Mouse (Mus musculus) neural tube, embryonic 13.5 days (tissue): Measurements from ENCODE around the gene Wdr95. TPM values are rescaled to one million over a fixed set of nuclear protein-coding genes. Genes with fewer than 3 reads are reported as not detected.

Experiments
- ATAC-seq: fragments of 200-750 bp; cut with Nextera tagmentation; 2 replicates; pipeline ENCODE4 v1.8.0; 2017; ENCODE audit warnings: low read depth, mild to moderate bottlenecking, moderate TSS enrichment, moderate library complexity
- H3K27ac ChIP-seq: fragments of 300-500 bp; sonication (generic); replicated peaks from 2 replicates; pipeline ENCODE4 v1.5.1; 2015; ENCODE audit warnings: moderate library complexity, mild to moderate bottlenecking, inconsistent platforms
- H3K27me3 ChIP-seq: fragments of 300-500 bp; sonication (generic); 2 replicates; pipeline ENCODE4 v1.6.1; 2015; ENCODE audit warnings: mild to moderate bottlenecking, inconsistent platforms
- H3K36me3 ChIP-seq: fragments of 300-500 bp; sonication (generic); 2 replicates; pipeline ENCODE4 v1.6.1; 2015; ENCODE audit warnings: mild to moderate bottlenecking, inconsistent platforms
- H3K4me1 ChIP-seq: fragments of 300-500 bp; sonication (generic); replicated peaks from 2 replicates; pipeline ENCODE4 v1.6.1; 2015; ENCODE audit warnings: inconsistent platforms
- H3K4me2 ChIP-seq: fragments of 300-500 bp; sonication (generic); 2 replicates; pipeline ENCODE4 v1.6.1; 2015; ENCODE audit warnings: inconsistent platforms, mild to moderate bottlenecking, moderate library complexity
- H3K4me3 ChIP-seq: fragments of 300-500 bp; sonication (generic); 2 replicates; pipeline ENCODE4 v1.5.1; 2015; ENCODE audit warnings: mild to moderate bottlenecking, inconsistent platforms
- H3K9ac ChIP-seq: fragments of 300-500 bp; sonication (generic); 2 replicates; pipeline ENCODE4 v1.6.1; 2015; ENCODE audit warnings: moderate library complexity, mild to moderate bottlenecking, inconsistent platforms
- H3K9me3 ChIP-seq: fragments of 300-500 bp; sonication (generic); 2 replicates; pipeline ENCODE4 v1.6.1; 2016; ENCODE audit warnings: inconsistent platforms
- WGBS: fragments of 180-500 bp; shearing (Covaris S2); methylation state at CpG from one replicate; pipeline ENCODE4 v1.1.7; 2015; 5-methylcytosine and 5-hydroxymethylcytosine counted together
- polyA plus RNA-seq: library from polyadenylated mRNA; unstranded; fragments of >200 nt; fragmentation: Nextera tagmentation; extraction: Ambion mirVana; gene quantifications from 2 replicates; pipeline ENCODE4 v1.2.1, GENCODE M21; 2015

The Wdr95 gene
- polyA plus RNA-seq, 1 experiment from 2014 or later = 0.60 TPM

DNA sequence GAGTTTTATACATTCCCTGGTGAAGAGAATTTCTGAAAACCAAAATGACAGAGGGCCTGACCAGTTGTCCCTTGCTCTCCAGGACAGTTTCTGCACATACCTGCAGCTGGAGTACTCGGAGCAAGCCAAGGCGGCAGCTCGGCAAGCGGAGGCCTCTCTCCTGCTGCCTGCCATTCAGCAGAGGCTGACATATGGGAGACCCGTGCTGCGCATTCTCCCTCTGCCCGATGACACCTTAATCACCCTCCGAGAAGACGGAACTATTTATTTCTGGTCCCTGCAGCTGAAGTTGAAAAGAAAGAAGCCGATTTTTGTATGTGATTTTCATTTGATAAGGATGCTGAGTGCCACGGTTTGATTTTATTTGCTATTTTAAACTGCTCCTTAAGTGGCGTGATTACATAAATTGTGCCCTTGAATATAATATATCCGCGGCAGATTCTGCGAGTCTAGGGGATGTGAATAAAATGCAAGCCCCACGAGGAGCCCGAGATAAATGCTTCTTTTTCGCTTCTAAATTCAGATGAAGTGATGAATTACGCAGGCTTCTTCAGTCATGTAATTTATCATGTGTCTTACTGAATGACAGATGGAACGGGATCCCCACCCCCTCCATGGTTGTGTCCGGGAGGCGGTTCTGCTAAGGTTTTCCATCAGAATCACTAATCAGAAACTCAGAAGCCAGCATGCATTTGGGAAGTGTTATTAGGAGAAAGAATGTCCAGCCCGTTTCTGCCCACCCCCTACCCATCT, 24.9 kb upstream of the Wdr95 start:
- no peaks in the 10 kb centered on the region for H3K27me3 ChIP-seq
- H3K4me2 ChIP-seq = peak overlapping the region; percentile 22; the same call in 1 of the 2 replicates
- H3K9me3 ChIP-seq = no peaks in the 10 kb centered on the region
- no peak overlapping the region for H3K4me3 ChIP-seq
- peaks cover 23% of the 10 kb centered on the region for H3K4me1 ChIP-seq
- ATAC-seq = no peak
- 43% methylated on average over 23 of the region's 23 CpGs for WGBS
- H3K27ac ChIP-seq = peak overlapping the region; percentile 30
- no peaks in the 10 kb centered on the region for H3K36me3 ChIP-seq
- no peak overlapping the region; the same call in 1 of the 2 replicates for H3K9ac ChIP-seq

DNA sequence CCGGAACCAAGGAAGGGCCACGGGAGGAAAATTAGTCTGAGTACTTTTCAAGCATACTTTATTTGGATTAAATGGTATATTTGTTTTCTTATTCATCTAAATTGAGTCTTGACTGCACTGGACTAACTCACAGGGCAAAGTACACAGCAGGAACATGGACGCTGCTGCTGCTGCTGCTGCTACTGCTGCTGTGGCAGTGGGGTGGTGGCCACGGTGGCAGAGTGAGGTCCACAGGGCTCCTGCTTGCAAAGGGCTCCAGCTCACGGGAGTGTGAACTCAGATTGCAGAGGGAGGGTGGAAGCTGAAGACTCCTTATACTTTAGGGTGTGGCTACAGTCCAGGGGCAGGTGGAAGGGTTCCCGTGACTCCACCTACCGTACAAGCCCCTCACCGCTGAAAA, 23.5 kb upstream of the Wdr95 start:
- no peaks in the 10 kb centered on the region for H3K27me3 ChIP-seq
- 78% methylated on average over 8 of the region's 8 CpGs for WGBS
- no peaks in the 10 kb centered on the region for H3K9me3 ChIP-seq
- peaks cover 21% of the 10 kb centered on the region for H3K4me1 ChIP-seq
- no peak for ATAC-seq
- H3K4me2 ChIP-seq = no peak overlapping the region
- H3K9ac ChIP-seq = no peak overlapping the region
- H3K4me3 ChIP-seq = no peak overlapping the region
- H3K36me3 ChIP-seq = no peaks in the 10 kb centered on the region
- no peak overlapping the region for H3K27ac ChIP-seq

DNA sequence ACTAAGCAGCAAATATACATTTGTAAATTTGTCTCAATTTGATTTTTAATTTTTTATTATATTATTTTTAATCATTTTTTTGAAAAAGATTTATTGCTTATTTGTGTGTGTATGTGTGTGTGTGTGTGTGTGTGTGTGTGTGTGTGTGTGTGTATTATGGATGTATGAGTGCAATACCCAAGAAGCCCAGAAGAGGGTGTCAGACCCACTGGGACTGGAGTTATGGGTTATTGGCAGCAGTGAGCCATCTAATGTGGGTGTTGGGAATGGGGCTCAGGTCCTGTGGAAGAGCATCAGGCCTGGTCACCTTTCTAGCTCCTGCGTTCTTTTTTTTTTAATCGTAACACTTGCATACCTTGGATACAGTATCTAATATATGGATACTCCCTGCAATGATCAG, 22.4 kb upstream of the Wdr95 start:
- Histone ChIP-seq H3K36me3 (no peaks in the 10 kb centered on the region), H3K27me3 (no peaks in the 10 kb centered on the region), H3K4me2 (no peak overlapping the region), H3K4me3 (no peak overlapping the region), H3K9me3 (no peaks in the 10 kb centered on the region), H3K4me1 (peaks cover 26% of the 10 kb centered on the region), H3K9ac (no peak overlapping the region), H3K27ac (no peak overlapping the region)
- ATAC-seq = no peak
- 92% methylated on average over 2 of the region's 2 CpGs for WGBS

DNA sequence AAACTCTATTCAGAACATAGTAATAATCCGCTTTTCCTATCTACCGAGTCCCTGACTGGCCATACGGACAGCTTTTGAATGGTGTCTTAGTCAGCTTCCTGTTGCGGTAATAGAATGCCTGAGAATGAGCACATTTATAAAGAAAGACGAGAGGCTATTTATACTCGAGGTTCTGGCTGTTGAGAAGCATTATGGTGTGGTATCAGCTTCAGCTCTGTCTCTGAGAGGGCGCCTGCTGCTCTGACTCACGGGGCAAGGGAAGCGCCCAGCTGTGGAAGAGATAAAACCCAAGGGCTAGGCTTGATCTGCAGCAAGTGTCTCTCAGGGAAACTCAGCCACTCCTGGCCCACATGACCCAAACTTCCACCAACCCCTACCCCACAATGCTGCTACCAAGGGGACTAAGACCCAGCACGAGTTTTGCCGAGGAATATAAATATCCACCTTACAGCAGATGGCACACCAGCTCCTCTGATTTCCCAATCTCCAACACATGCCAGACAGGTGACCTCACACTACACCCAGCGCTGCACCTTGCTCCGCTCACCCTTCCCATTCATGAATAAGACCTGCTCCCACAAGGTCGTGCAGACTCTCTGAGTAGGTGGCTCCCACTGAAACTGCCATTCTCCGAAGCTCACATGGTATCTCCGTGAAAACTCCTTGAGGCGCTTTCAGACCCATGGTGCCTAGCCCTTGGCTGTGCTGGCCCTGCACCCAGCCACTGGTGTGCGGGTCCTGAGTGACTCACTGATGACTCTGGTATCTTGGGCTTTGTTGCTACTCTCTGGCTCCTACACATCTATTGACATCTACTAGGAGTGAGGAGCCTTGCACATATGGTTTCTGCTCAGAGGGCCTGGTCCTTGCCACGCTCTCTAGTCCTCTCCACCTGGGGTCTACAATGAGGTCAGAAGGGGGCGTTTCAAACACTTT, 20.1 kb upstream of the Wdr95 start:
- H3K4me1 ChIP-seq = peaks cover 29% of the 10 kb centered on the region
- WGBS = 83% methylated on average over 20 of the region's 20 CpGs

DNA sequence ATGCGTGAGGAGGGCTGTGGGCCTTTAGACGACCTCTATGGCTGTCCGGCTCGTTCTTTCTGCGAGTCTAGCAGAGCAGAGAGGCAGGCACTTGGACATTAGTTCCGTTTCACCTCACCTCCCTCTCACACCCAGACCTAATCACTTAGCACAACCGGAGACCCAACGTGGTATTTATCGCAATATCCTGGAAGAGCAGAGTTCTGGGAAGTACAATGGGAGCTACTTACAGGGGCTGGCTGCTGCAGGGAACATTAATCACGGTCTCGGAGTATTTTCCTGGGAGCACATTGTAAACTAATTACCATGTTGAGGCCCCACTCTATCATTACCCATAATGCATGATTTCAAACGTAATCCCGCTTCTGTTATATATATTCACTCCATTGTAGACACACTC, 18.2 kb upstream of the Wdr95 start:
- no peak overlapping the region for H3K9ac ChIP-seq
- no peak for ATAC-seq
- 0 out of 2 replicates have a peak overlapping the region, but pooled peaks have one; percentile 4 for H3K4me2 ChIP-seq
- WGBS = 26% methylated on average over 13 of the region's 13 CpGs
- H3K4me1 ChIP-seq = peaks cover 40% of the 10 kb centered on the region
- H3K27me3 ChIP-seq = no peaks in the 10 kb centered on the region
- H3K9me3 ChIP-seq = no peaks in the 10 kb centered on the region
- peak overlapping the region; percentile 68 for H3K27ac ChIP-seq
- H3K4me3 ChIP-seq = no peak overlapping the region
- no peaks in the 10 kb centered on the region for H3K36me3 ChIP-seq

More for the DNA sequence above, 20.1 kb upstream of the Wdr95 start:
- H3K27ac ChIP-seq = no peak overlapping the region
- no peak overlapping the region for H3K4me2 ChIP-seq
- no peaks in the 10 kb centered on the region for H3K9me3 ChIP-seq
- no peaks in the 10 kb centered on the region for H3K36me3 ChIP-seq
- H3K4me3 ChIP-seq = no peak overlapping the region
- H3K9ac ChIP-seq = no peak overlapping the region
- no peaks in the 10 kb centered on the region for H3K27me3 ChIP-seq
- no peak for ATAC-seq

DNA sequence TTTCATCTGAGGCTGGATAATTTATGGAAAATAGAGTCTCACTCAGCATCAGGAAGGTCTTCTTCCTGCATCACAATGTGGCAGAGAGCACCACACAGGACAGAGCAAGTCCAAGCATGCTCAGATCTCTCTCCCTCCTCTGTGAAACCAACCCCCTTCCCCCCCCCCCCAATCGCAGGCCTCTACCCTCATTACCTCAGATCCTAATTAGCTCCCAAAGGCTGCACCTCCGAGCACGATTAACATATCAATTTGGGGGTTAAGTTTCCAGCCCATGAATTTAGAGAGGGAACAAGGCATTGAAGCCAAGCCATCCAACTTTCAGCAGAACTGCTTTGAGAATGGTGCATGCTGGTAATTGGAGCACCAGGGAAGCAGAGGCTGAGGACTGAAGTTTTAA, 15.8 kb upstream of the Wdr95 start:
- H3K4me1 ChIP-seq = peaks cover 53% of the 10 kb centered on the region
- no peak overlapping the region for H3K27ac ChIP-seq
- H3K9ac ChIP-seq = no peak overlapping the region
- ATAC-seq = no peak
- no peak overlapping the region for H3K4me2 ChIP-seq
- WGBS = 16% methylated on average over 3 of the region's 3 CpGs
- H3K4me3 ChIP-seq = no peak overlapping the region
- no peaks in the 10 kb centered on the region for H3K9me3 ChIP-seq
- no peaks in the 10 kb centered on the region for H3K27me3 ChIP-seq
- H3K36me3 ChIP-seq = no peaks in the 10 kb centered on the region

DNA sequence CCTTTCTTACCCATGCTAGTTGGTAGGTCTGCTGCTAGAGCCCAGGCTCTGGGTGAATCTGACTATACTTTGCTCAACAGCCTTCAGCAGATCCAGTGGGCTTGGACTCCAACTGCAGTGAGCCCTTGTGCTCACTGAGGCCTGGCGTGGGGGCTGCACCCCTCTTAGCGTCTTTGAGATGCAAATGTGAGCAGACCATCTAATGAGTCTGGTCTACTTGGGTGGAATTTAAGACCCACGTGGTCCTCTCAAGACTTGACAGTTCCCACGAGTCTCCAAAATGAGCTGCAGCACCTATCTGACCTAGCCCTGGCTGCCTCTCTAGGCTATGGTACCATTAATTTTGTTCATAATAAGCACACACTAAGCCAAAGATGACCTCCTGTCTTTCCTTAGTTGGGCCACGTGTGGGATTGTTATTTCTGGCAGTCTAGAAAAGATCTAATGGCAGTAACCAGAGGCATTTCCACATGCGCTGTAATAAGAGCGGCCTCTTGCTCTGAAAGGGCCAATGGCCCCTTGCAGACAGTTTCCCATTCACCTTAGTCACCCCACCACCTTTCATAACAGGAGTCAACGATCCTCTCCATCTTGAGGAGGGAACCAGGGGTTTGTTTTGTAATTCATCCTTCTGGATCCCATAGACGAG, 14.9 kb upstream of the Wdr95 start:
- Histone ChIP-seq H3K4me3 (no peak overlapping the region), H3K27me3 (no peaks in the 10 kb centered on the region), H3K36me3 (no peaks in the 10 kb centered on the region), H3K27ac (peak overlapping the region; percentile 72), H3K4me2 (peak overlapping the region; percentile 37), H3K9me3 (no peaks in the 10 kb centered on the region), H3K9ac (no peak overlapping the region), H3K4me1 (peaks cover 53% of the 10 kb centered on the region)
- 0 out of 2 replicates have a peak, but pooled peaks have one; percentile 13 for ATAC-seq
- 24% methylated on average over 9 of the region's 9 CpGs for WGBS

DNA sequence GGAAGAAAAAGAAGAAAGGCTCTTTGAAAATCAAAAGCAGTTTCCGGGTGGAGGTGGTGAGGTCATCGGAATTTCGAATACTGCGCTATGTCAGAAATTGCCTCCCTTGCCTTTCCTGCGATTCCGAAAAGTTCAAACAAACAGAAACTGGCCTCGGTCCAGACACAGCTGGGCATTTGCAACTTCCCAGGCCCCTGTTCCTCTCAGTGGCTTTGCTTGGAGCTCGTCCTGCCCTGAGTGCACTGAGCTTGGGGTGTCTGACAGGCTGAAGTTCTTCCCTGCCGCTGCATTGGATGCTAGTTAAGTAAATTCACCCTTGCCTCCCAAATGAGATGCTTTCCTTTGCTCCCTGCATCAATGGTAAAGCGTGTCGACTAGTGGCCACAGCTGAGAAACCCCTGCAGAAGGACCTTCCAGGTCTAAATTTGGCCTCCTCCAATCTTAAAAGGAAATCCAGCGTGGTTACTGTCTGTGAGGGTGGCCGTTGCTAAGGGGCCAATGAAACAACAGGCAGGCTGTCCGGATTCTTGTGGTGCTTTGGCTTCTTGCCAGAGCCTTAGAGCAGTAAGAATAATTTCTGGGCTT, 14.3 kb upstream of the Wdr95 start:
- Histone ChIP-seq H3K9ac (peak overlapping the region; percentile 26), H3K4me2 (peak overlapping the region; percentile 37), H3K27ac (peak overlapping the region; percentile 72), H3K9me3 (no peaks in the 10 kb centered on the region), H3K36me3 (no peaks in the 10 kb centered on the region), H3K27me3 (no peaks in the 10 kb centered on the region), H3K4me1 (peaks cover 53% of the 10 kb centered on the region), H3K4me3 (no peak overlapping the region)
- WGBS = 10% methylated on average over 14 of the region's 14 CpGs
- ATAC-seq = peak; percentile 61

DNA sequence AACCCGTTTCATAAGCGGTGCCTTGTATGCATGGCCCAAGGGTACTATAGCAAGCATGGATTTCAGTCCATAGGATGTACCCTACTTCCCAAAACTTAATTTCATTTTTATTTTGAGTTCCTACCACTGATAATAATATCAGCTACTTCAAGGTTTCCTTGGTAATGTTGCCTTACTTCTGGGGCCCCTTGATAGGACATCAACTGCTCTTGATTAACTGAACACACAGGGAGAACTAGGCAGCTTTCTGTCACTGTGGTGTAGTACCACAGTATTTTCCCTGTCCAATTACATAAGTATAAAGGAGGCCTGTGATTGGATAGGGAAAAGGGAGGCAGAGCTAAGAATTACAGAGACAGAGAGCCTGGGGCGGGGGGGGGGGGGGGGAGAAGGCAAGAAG, 13.6 kb upstream of the Wdr95 start:
- Histone ChIP-seq H3K9ac (no peak overlapping the region), H3K27me3 (no peaks in the 10 kb centered on the region), H3K27ac (peak overlapping the region; percentile 72), H3K4me1 (peaks cover 50% of the 10 kb centered on the region), H3K4me3 (no peak overlapping the region), H3K9me3 (no peaks in the 10 kb centered on the region), H3K4me2 (peak overlapping the region; percentile 37; the same call in 1 of the 2 replicates), H3K36me3 (no peaks in the 10 kb centered on the region)
- 49% methylated on average over 3 of the region's 3 CpGs for WGBS
- ATAC-seq = no peak

DNA sequence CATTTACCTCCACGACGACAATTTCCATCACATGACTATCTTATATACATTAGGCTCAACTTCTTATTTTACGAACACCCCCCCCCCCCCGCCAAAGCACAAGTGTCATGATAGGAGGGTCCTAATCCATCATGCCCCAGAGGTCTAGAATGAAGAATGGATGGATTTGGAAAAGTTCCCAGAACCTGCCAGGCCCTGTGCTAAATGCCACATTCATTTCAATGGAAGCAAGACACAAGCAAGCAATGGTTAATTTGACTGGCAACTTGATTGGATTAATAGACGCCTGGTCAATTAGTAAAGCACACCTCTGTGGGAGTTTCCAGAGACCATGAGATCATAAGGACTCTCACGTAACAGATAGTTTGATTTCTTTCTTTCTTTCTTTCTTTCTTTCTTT, 11.4 kb upstream of the Wdr95 start:
- no peak overlapping the region for H3K4me2 ChIP-seq
- ATAC-seq = no peak
- H3K4me3 ChIP-seq = no peak overlapping the region
- H3K9ac ChIP-seq = no peak overlapping the region
- peaks cover 47% of the 10 kb centered on the region for H3K4me1 ChIP-seq
- H3K27ac ChIP-seq = no peak overlapping the region
- no peaks in the 10 kb centered on the region for H3K9me3 ChIP-seq
- H3K36me3 ChIP-seq = no peaks in the 10 kb centered on the region
- no peaks in the 10 kb centered on the region for H3K27me3 ChIP-seq
- 69% methylated on average over 6 of the region's 6 CpGs for WGBS

DNA sequence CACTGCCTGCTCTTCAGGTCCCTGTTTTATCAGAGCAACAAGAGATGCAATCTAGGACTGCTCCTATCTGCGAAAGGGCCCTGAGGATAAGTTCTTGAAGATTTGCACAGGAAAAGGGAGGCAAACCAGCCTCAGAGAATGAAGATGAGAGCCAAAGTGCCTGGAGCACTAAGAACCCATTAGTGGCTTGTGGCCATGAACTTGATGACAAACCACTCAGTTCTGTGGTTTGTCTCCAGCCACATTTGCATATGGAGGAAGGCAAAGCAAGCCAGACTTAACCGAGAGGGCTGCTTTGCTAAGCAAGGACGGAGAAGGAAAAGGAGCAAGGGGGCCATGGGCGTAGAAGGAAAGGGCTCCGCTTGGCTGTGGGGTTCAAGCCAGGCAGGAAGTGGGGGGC, 7.7 kb upstream of the Wdr95 start:
- Histone ChIP-seq H3K9ac (no peak overlapping the region), H3K4me1 (peaks cover 35% of the 10 kb centered on the region), H3K36me3 (no peaks in the 10 kb centered on the region), H3K27me3 (no peaks in the 10 kb centered on the region), H3K9me3 (no peaks in the 10 kb centered on the region), H3K27ac (no peak overlapping the region), H3K4me2 (no peak overlapping the region), H3K4me3 (no peak overlapping the region)
- no peak for ATAC-seq
- WGBS = 82% methylated on average over 5 of the region's 5 CpGs
